Mouse (Mus musculus) layer of hippocampus, postnatal 10 days (tissue): ENCODE measurements around the gene Hoxd4. TPM values are rescaled to one million over a fixed set of nuclear protein-coding genes. Genes with fewer than 3 reads are reported as not detected.
A peak's percentile ranks its signal among the peaks of the same experiment; 100 is the strongest.

Source experiments
- DNase-seq, 2 experiments: peaks; one replicate each; pipeline ENCODE4 v3.0.0; 2021; ENCODE audit warnings: low spot score in 2 of 2
- total RNA-seq, 2 experiments: library from RNA; stranded (reverse); gene quantifications; 2 replicates each; pipeline ENCODE4 v1.2.3; 2021

Gene Hoxd4
- total RNA-seq, 2 experiments from 2014 or later: not detected

DNA sequence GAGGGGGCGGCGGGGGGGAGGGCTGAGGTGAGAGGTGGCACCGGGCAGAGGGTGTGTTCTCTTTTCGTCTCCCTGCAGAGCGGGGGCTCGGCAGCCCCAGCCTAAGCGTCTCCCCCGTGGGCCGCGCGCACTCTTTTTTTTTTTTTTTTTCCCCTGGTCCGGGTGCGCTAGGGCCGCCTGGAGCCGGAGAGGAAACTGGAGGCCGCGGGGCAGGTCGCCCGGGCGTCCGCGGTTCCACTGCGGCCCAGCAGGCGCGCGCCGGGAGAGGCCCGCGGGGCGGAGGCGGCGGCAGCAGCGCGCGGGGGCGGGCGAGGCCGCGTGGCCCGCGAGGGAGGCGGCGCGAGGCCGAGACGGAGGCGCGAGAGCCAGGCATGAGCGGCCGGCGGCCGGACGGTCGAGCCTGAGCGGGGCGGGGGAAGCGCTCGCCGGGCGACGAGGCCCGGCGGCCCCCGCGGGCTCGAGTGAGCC is 6.7 kb upstream of the Hoxd4 start:
- no peak for DNase-seq

DNA sequence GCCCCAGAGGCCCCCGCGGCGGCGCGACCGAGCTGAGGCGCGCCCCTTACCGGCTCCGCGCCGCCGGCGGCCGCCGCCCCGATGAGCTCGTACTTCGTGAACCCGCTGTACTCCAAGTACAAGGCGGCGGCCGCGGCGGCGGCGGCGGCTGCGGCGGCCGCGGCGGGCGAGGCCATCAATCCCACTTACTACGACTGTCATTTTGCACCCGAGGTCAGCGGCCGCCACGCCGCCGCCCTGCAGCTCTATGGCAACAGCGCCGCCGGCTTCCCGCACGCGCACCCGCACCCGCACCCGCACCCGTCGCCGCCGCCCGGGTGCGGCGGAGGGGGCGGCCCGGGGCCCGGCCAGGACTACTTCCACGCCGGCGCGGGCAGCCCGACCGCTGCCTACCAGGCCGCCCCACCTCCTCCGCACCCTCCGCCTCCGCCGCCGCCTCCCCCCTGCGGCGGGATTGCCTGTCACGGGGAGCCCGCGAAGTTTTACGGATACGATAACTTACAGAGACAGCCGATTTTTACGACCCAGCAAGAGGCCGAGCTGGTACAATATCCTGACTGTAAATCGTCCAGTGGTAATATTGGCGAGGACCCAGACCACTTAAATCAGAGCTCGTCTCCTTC is 6.2 kb upstream of the Hoxd4 start:
- DNase-seq: no peak

DNA sequence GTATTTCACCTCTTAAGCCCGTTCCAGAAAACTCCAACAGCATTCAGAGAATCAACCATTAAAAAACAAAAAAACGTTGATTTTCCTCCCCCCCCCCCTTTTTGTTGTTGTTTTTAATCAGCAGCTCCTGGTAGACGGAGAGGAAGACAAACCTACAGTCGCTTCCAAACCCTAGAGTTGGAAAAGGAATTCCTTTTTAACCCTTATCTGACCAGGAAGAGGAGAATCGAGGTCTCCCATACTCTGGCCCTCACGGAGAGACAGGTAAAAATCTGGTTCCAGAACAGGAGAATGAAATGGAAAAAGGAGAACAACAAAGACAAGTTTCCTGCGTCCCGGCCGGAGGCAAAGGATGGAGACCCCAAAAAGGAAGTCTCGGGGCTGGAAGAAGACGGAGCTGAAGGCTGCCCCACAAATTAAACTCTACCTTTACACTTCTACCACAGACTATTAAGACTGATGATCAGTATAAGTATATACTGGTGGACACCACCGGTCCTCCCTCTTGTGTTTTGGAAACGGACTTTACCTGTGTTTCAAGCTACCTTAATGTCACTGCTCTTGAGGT is 5.3 kb upstream of the Hoxd4 start:
- no peak for DNase-seq

DNA sequence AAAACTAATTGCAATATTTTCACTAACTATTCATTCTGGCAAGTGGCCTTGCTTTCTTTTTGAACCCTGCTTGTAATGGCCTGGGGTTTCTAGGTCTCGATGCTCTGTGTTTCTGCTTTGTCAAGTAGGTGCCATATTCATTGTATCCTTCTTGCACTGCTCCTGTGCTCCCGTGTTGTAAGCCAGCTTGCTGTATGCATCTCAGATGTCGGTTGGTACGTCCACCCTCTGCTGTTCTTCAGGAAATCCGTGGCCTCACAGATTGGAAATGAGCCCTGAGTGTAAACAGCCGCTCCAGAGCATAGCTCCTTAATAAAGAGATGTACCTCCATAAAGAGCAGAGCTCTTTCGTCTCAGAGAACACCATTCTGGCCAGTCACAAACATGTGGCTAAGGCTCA is 4.1 kb upstream of the Hoxd4 start:
- DNase-seq: no peak

DNA sequence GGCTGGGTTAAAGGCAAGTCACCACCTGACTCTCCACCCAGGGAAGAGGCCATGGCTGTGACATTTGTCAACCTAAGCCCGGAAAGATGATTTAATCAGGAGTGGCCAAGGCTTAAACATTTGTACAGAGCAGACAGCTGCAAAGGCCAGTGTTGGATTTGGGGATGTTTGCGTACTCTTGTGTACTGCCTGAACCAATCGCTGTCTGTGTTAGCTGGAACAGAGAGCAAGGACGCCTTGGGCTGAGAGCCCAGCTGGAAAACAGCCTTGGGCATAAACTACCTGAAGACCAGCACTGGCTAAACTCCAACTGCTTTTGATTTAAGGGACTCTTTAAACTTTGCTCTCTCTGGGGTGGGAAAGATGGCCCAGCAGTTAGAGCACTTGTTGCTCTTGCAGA is 3.1 kb upstream of the Hoxd4 start:
- no peak for DNase-seq

DNA sequence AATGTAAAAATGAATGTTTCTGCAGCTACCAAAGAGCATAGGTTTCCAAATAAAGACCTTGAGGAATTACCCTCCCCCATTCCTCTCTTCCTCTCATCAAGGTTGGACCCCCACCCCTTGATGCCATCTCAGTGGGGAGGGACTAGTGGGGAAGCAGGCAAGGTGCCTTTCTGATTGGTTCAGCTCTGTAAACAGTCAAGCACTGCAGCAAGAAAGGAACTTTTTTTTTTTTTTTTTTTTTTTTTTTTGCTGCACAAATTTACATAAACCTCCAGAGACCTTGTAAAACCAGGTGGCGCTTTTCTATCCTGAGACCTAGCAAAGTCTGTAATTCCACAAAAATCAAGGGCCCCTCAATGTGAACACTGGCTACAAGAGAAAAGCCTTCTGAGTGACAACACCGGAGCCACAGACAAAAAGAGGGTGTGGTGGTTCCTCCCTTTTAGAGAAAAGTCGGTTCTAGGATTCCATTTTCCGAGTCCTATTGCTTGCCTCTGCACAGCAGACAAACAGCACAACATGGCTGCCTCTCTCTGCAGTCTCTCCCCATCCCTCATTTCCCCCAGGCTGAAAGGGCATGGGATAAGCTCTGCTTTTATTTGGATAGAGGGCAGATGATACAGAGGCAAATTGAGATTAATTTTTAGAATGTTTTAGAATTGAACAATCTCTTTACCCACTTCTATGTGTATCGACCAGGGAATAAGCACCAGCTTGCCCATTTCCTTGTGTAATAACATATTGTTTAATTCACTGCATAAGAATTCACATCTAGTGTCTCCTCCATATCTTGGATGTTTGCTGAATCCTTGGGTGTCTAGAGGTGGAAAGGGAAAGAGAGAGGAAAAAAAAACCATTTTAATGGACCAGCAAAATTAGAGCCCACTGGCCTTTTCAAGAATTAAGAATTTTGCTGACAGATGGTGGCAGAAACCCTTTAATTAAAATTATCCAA is 2.0 kb upstream of the Hoxd4 start:
- no peak for DNase-seq

DNA sequence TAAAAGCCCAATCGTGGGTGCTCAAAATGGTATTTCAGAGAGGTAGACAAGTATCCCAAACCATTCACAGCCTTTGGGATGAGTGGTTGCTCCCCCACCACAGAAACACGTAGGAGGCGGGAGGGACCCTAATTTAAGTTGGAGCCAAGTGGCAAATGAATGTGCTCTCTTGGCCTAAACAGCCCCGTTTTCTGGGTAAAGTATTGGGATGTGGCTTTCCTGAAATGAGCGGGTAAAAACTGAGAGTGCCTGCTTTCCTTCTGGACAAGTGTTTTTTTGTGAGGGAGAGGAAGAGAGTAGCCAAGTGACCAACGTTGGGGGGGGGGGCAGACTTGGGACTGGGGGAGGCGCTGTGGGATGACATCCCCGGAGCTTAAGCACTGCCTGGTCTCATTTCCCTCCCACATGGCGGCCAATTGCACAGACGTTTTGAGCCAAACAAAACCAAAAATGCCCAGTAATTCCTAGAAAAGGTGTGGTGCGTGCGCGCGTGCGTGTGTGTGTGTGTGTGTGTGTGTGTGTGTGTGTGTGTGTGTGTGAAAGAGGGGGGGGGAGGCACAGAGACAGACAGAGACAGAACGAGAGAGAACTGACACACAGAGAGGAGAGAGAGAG is 693 bp upstream of the Hoxd4 start:
- no peak for DNase-seq

DNA sequence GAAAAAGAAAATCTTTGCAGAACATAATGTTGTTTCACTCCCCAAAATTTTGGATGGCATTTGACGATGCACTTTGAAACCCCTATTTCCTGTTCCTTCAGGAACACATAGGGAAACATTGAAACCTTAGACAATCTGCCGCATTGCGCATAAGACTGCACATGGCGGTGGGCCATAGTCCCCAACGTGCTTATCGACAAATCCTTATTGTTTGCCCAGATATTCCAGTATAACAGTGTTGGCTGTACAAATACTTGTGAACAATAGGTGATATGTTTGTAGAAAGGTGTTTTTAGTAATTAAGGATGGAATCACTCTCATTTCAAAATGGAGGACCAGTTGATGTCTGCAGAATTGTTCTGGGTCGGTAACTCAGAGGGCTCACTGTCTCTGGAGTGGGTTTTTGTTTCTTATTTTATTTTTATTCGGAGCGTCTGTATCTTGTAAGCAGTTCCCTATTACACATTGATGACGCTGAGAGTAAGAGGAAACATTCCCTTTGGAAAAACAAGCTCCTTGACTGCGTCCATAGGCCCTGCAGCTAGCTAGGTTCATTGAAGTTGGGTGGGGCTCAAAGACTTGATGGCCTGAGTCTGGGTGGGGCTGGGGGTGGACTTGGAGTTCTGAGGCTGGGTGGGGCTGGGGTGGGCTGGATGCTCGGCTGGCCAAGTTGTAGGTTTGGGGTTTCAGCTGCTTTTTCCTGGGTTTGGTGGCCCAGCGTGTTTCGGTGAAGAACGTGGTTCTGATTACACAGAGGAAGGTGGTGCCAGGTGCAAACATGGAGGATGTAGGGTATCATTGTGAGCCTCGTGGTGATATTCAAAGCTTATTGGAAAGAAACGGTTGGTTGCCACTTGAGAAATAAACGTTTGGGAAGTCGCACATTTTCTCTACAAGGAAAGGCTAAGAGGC is 1.8 kb downstream of the Hoxd4 start:
- no peak for DNase-seq

DNA sequence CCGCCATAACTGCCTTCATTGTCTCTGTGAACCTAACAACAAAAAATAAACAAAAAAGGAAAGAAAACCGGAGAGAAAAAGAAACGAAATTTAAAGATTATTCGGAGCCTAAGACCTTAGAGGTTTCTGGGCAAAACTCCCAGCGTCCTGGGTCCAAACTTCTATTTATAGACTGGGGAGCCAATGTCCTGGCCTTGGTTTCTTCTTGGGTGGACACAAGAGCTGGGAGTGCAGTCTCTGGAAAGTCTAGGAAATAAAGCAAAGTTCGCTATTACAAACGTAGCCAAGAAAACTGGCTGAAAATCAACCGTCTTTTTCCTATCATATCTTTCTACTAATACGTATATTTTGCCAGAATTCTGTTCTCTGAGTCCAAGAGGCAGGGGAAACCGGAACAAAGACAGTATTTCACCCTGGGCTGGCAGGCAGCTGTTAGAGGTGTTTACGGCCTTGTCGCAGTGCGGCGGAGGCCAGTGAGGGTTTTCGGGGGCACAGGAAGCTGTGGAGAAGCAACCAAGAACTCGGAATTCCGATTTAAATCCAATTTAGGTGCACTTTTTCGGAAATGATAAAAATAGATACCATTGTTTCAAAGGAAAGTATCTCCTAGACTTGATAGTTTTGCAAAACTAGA is 2.5 kb downstream of the Hoxd4 start:
- DNase-seq: no peak

DNA sequence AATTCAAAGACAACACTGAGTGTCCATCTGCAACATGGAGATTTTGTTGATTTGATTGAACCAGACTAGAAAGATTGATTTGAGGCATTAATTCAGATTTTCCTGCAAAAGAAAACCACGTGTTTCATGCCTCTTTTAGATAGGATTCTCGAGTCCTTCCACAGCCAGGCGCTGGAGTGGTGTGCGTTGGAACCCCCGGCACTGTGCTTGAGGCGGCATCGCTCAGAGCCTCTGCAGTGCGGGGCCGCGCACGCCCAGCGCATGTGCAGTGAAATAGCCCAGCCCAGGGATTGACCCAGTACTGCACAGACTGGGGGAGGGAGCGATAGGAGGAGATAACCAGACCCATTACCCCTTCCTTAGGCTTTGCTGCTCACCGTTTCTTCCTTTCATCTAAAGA is 3.2 kb downstream of the Hoxd4 start:
- DNase-seq: no peak

DNA sequence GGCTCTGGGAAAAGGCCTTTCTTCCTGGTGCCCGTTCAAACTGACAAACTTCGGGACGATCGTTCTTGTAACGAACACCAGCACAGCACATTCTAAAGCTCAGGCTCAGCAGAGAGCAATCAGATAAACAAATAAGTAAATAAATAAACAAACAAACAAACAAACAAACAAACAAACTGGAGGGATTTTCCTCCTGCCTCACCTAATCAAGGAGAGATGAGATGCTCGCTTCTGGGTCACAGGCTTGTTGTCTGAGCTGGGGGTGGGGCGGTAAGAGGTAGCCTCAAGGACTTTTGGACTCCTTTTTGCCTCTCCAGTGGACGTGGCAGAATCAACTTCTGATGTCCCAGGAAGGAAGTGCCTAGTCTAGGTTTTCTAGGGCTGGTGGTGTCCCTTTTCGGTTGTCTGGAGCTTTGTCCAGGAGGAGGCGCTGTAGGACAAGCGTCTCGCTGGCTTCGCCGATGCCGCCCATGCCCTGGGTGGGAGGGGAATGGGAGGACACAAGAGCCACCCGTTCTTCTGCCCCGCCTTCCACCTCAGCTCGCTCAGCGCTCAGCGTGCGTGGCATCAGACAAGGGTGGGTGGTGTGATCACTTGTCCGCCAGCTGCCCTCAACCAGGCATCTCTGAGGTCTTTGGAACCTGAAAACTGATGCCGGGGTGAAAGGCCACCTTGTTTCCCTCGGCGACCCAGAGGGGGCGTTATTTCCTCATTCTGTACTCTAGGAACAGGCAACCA is 3.9 kb downstream of the Hoxd4 start:
- peak; percentile 87 to 89 for DNase-seq

DNA sequence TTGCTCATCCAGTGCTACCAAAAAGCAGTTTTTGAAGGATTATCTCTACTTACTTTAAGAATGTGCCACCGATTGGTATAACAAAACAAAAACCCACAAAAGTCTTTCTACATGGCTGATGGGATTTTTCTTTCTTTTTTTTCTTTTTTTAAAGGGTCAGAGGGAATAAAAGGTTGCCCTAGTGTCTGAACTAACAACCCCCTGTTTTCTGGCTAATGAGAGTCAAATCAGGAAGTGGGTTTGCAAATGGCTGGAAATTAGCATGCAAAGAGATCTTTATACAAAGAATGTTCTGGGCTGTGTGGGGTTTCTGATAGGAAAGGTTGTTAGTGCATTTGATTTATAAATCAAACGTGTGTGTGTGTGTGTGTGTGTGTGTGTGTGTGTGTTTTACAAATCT is 8.7 kb downstream of the Hoxd4 start:
- DNase-seq: no peak

DNA sequence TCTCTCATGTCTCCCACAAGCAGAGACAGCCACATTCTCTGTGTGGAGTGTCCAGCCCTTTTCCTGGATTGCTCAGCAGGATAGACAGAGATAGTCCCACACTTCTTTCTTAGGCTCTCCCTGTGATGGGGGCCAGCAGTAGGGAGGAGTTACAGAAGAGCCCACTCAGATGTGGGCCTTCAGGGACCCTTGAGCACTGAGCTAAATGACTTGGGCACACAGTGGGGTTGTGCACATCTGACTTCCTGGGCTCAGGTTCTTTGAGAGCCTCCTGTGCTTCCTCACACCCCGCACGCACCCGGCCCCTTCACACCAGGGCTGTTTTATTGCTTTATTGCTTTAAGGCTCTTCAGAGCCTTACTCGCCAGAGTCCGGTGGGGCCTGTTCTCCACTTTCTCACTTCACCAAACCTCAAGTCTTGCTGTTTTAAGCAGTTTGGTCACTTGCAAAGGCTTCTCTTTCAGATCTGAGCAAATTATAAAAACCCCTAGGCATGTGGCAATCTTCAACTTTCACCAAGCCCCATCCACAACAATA is 9.3 kb downstream of the Hoxd4 start:
- no peak for DNase-seq

DNA sequence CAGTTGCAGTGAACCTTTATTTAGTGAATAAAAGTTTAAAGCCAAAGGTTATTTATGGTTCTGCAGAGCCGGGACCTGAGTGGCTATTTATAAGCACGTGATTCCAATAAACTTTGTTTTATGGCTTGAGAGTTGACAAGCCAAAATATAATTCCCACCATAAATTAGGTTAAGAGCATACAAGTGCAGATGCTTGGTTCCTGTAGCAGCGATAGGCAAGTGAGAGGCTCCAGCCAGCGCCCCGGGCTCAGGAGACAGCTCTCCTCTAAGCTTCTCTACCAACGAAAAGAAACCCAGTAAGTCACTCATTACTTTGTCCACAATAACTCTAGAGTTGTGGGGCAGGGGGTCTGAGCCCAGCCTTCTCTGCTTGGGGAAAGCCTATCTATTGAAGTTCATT is 10.2 kb downstream of the Hoxd4 start:
- no peak for DNase-seq

DNA sequence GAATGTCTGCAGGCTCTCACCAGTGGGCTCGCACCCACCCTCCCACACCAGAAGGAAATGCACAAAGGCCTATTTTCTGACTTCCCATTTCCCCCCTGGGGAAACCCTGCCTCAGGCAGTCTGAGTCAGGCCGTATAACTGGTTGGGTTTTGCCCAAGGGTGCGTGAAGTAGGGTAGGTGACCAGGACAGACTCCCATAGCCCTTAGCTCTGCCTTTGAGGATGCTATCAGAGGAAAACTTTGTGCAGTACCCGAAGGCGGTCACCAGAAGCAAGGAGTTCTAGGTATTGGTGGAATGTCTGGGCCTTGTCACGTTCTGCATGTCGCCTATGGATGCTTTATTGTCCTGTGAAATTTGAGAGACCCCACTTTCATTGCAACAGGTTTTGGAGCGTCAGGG is 11.2 kb downstream of the Hoxd4 start:
- DNase-seq: no peak

DNA sequence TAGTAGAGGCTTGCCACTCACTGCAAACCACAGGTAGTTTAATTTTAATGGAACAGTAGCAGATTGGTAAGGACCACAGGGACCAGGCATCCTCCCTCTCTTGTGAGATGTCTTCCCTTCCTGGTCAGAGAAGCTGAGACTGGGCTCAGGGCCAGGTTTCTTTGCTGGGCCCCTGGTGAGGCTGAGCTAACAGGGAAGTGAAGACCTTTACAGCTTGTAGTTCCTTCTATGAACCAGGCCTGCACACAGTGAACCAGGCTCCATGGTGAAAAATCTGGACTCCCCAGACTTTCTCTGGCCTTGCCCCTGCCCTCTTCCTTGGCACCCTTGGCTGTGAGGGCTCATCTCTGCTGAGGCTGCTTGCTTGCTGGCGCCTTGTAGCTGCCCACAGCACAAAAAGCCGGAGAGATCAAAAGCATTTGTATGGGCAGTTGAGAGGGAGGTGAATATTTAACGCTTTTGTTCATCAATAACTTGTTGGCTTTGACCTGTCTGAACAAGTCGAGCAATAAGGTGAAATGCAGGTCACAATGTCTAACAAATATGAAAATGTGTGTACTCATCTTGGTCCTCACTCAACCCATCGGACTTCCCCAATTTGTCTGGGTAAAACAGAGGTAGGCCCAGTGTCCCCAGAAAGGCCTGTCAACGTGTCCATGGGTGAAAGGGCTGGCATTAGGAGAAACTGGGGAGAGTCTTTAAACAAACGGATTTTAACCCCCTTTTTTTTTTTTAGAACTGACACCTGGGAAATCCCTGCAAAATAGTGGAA is 12.7 kb downstream of the Hoxd4 start:
- no peak for DNase-seq

DNA sequence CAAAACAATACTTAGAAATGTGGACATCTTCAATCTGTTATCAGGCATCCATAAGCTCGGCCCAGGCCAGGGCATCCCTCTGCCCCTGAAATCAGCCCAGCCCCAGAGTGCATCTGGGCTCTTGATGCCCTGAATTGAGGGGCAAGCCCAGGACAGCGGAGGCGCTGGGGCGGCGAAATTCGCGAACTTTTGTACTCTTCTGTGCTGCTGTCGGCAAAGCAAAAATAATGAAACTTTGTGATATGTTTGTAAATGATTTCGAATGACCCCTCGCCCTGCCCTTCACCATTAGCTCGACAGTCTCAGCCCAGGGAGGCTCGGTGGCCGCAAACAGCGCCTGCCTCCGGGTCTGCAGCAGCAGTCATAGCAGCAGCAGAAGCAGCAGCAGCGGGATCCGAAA is 13.4 kb downstream of the Hoxd4 start:
- no peak for DNase-seq

DNA sequence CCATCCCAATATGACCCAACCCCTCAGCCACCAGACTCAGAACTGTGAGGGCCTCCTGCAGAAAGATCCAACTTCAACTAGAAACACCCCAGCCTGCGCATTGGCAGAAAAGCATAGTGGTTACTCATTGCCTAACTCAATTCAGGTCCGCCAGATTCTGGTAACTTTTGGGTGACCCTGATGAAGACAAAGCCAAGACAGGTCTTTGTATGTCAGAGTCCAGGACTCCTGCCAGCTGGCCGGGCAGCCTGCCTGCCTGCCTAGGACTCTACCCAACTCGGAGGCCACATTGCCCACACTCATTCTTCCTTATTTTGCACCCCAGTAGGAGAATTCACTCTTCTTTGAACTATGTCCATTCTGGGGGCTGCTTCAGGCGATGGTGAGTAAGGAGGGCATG is 14.8 kb downstream of the Hoxd4 start, which contains the start of gene Gm28230:
TSS of gene Gm28230 (plus strand) at position 178 of the 400 bp plus-strand sequence.
- DNase-seq: no peak
